Mouse (Mus musculus): Measurements from ENCODE around the gene Arl13a. TPM values are rescaled to one million over a fixed set of nuclear protein-coding genes. Genes with fewer than 3 reads are reported as not detected.
A peak's percentile ranks its signal among the peaks of the same experiment; 100 is the strongest.

Arl13a gene
- polyA plus RNA-seq, 1 experiment from 2014 or later, result not detected

DNA sequence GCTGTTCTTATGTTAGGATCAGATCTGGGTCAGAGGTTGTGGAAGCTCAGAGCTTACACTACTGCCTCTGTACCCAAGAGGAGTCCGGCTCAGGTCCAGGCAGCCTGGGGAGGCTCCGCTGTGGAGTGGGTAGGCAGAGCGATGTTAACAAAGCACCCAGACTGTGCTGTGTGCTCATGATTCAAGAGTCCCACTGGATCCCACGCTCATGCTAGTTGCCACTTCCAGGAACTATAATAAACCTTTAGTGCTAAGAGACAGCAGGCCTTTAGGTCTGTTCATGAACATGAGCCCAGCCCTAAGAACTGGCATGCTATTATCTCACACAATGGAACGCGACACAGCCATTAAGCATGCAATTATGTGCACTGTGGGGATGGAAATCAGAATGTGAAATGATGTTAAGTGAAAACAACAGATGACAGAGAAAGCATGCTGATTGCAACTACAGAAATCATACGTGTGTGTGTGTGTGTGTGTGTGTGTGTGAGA, 23.9 kb downstream of the Arl13a start:
- H3K27ac ChIP-seq, result no peak overlapping the region
- no peaks in the 10 kb centered on the region for H3K27me3 ChIP-seq
- H3K4me3 ChIP-seq (replicated peaks), result no peak overlapping the region
- H3K9ac ChIP-seq (replicated peaks), result no peak overlapping the region
- no peaks in the 10 kb centered on the region for H3K4me1 ChIP-seq (replicated peaks)
- ATAC-seq, result 0 out of 2 replicates have a peak, but pooled peaks have one; percentile 14
- no peak overlapping the region for H3K4me2 ChIP-seq (replicated peaks)
- no peaks in the 10 kb centered on the region for H3K9me3 ChIP-seq
- 76% methylated on average over 7 of the region's 7 CpGs for WGBS
- H3K36me3 ChIP-seq, result no peaks in the 10 kb centered on the region

DNA sequence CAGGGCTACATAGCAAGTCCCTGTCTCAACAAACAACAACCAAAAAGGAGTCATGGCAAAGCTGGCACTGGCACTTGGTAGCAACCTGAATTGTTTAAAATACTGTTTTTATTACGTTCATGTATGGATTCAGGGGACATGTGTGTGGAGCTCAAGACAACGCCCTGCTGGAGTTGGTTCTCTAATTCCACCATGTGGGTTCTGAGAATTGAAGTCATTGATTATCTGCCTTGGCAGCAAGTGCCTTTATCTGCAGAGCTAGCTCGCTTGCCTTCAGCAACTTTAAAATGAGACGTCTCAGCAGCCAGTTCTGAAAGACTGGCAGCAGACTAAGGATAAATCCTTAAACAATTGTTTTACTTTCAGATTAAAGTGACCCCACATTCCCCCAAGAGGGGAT, 30.9 kb downstream of the Arl13a start:
- Histone ChIP-seq H3K27me3 (no peaks in the 10 kb centered on the region), H3K27ac (no peak overlapping the region), H3K9ac (replicated peaks) (no peak overlapping the region), H3K9me3 (no peaks in the 10 kb centered on the region), H3K4me2 (replicated peaks) (no peak overlapping the region), H3K4me1 (replicated peaks) (no peaks in the 10 kb centered on the region), H3K4me3 (replicated peaks) (no peak overlapping the region), H3K36me3 (no peaks in the 10 kb centered on the region)
- WGBS, result 48% methylated on average over 4 of the region's 4 CpGs
- no peak for ATAC-seq

DNA sequence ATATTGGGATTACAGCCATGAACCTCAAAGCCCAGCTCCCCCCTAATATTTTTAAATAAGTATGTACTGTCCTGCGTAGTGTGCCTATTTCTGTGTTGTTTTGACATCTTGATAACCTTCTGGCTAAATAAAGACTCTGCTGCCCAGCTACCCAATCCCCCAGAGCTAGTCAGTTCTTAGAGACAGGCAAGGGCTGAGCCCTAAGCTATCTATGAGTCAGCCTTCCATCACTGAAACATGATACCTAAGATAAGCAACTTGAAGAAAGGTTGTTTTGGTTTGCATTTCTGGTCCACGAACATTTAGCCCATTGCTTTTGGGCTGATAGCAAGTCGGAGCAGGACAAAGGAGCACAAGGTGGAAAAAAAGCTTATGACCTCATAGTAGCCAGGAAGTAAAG, 33.3 kb downstream of the Arl13a start:
- WGBS, result 83% methylated on average over 3 of the region's 3 CpGs
- no peaks in the 10 kb centered on the region for H3K9me3 ChIP-seq
- H3K4me3 ChIP-seq (replicated peaks), result no peak overlapping the region

DNA sequence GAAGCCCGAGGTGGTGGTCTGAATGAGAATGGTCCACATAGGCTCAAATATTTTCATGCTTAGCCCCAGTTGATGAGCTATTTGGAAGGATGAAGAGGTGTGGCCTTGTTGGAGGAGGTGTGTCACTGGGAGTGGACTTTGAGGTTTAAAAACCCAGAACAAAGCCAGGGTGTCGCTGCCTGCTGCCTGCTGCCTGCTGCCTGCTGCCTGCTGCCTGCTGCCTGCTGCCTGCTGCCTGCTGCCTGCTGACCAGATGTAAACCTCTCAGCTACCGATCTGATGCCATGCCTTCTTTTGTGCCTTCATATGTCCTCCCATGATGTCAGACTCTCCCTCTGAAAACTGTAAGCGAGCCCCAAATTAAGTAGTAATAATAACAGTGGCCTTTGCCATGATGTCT, 34.6 kb downstream of the Arl13a start, which contains the start of gene Nox1:
Gene Nox1, minus strand, starts transcription at position 101 of the 400 bp plus-strand sequence.
- Histone ChIP-seq H3K9ac (replicated peaks) (no peak within 1 kb of the TSS), H3K9me3 (no peaks in the 10 kb centered on the region), H3K36me3 (no peaks in the 10 kb centered on the region), H3K27me3 (no peaks in the 10 kb centered on the region), H3K4me2 (replicated peaks) (no peak within 1 kb of the TSS), H3K4me3 (replicated peaks) (no peak within 1 kb of the TSS), H3K4me1 (replicated peaks) (no peaks in the 10 kb centered on the region), H3K27ac (no peak within 1 kb of the TSS)
- no peak for ATAC-seq
- WGBS, result 54% methylated on average over 4 of the region's 4 CpGs

More for the DNA sequence above, 33.3 kb downstream of the Arl13a start:
- Histone ChIP-seq H3K27me3 (no peaks in the 10 kb centered on the region), H3K27ac (no peak overlapping the region), H3K4me1 (replicated peaks) (no peaks in the 10 kb centered on the region), H3K36me3 (no peaks in the 10 kb centered on the region), H3K4me2 (replicated peaks) (no peak overlapping the region), H3K9ac (replicated peaks) (no peak overlapping the region)
- no peak for ATAC-seq

DNA sequence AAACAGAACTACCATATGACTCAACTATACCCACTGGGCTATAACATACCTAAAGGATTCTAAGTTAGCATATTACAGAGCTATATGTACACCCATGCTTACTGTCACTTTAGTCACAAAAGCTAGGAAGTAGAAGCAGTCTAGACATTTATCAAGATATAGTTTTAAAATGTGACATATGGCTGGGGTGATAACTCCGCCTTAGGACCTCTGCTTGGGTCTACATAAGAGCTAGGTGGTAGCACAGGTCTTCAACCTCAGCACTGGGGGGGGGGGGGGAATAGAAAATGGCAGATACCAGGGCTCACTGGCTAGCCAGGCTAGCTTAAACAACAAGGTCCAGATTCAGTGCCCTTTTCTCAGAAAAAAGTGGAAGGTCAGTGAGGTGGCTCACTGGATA, 45.7 kb downstream of the Arl13a start:
- H3K4me3 ChIP-seq (replicated peaks), result no peak overlapping the region

DNA sequence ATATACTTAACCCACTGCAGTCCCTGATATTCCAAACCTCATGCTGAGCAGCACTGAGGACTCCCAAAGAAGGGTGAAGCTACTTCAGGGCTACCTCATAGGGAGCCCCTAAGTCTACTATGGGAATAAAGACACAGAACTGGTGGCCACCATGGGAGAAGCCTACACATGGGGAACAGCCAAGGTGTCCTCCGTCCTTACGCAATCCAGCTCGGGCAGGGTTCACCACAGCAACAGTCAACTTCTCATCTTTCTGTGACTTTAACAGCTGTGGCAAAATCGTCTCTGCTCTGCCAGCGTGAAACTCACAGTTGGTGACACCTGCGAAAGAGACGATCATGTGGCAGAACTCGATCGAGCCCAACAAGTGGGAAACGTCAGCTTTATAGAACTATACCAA, 51.0 kb downstream of the Arl13a start:
- Histone ChIP-seq H3K27ac (no peak overlapping the region), H3K9me3 (no peaks in the 10 kb centered on the region), H3K4me2 (replicated peaks) (no peak overlapping the region), H3K27me3 (no peaks in the 10 kb centered on the region), H3K9ac (replicated peaks) (no peak overlapping the region), H3K4me3 (replicated peaks) (no peak overlapping the region), H3K4me1 (replicated peaks) (no peaks in the 10 kb centered on the region), H3K36me3 (no peaks in the 10 kb centered on the region)
- 96% methylated on average over 10 of the region's 10 CpGs for WGBS
- ATAC-seq, result no peak

More for the DNA sequence above, 45.7 kb downstream of the Arl13a start:
- Histone ChIP-seq H3K27me3 (no peaks in the 10 kb centered on the region), H3K9ac (replicated peaks) (no peak overlapping the region), H3K27ac (no peak overlapping the region), H3K9me3 (no peaks in the 10 kb centered on the region), H3K36me3 (no peaks in the 10 kb centered on the region), H3K4me1 (replicated peaks) (no peaks in the 10 kb centered on the region), H3K4me2 (replicated peaks) (no peak overlapping the region)
- WGBS, result 88% methylated on average over 1 of the region's 1 CpGs
- ATAC-seq, result no peak

DNA sequence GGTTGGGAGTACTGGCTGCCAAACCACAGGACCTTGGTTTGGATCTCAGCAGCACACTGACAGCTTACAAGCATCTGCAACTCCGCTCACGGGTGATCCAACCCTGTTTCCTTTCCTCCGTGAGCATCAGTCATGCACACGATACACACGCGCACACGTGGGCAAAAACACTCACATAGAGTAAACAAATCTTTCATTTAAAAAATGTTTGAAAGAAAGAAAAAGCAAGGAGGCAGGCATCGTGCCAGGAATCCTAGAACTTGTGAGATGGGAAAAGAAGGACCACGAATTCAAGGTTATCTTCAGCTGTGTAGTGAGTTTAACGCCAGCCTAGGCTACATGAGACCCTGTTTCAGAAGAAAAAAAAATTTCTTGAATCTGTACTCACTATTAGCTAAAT, 58.6 kb downstream of the Arl13a start:
- Histone ChIP-seq H3K9me3 (no peaks in the 10 kb centered on the region), H3K9ac (replicated peaks) (no peak overlapping the region), H3K36me3 (no peaks in the 10 kb centered on the region), H3K4me1 (replicated peaks) (no peaks in the 10 kb centered on the region), H3K27ac (no peak overlapping the region), H3K4me3 (replicated peaks) (no peak overlapping the region), H3K27me3 (no peaks in the 10 kb centered on the region), H3K4me2 (replicated peaks) (no peak overlapping the region)
- no peak for ATAC-seq
- 96% methylated on average over 10 of the region's 10 CpGs for WGBS

DNA sequence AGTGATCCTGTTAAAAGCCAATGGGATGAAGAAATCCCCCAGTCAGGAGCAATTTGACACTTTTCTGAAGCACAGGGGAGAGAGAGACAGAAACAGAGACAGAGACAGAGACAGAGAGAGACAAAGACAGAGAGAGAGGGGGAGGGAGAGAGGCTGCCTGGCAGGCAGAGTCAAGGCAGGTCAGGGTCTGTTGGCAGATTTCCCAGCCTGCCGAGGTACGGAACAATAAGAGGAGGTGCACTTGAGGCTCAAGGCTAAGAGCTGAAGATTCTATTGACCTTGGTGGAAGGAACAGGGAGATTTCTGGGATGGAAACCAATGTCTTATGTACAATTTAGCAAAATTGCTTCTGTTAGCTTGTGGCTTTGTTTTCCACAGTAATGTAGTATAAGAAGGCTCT, 60.9 kb downstream of the Arl13a start:
- Histone ChIP-seq H3K4me3 (replicated peaks) (no peak overlapping the region), H3K36me3 (no peaks in the 10 kb centered on the region), H3K9me3 (no peaks in the 10 kb centered on the region), H3K27me3 (no peaks in the 10 kb centered on the region), H3K27ac (no peak overlapping the region), H3K4me1 (replicated peaks) (no peaks in the 10 kb centered on the region), H3K9ac (replicated peaks) (no peak overlapping the region), H3K4me2 (replicated peaks) (no peak overlapping the region)
- 59% methylated on average over 2 of the region's 2 CpGs for WGBS
- ATAC-seq, result no peak

Other genes with a start within 250 kb of the Arl13a start
- gene Sytl4, start 205.7 kb upstream of the Arl13a start, polyA plus RNA-seq (2015; fragmentation: Nextera tagmentation; extraction: Ambion mirVana), result 0.39 and 0.59 TPM in 2 replicates
- 65.8 and 66.8 TPM in 2 replicates for gene Cstf2, start 128.3 kb upstream of the Arl13a start, polyA plus RNA-seq (2015; fragmentation: Nextera tagmentation; extraction: Ambion mirVana)
- gene Xkrx, start 25.4 kb upstream of the Arl13a start, polyA plus RNA-seq (2015; fragmentation: Nextera tagmentation; extraction: Ambion mirVana), result 0.31 and 0.44 TPM in 2 replicates
- 0.07 TPM in 1 of 2 replicates, not detected in the other for gene Nox1, start 34.5 kb downstream of the Arl13a start, polyA plus RNA-seq (2015; fragmentation: Nextera tagmentation; extraction: Ambion mirVana)
- 4.5 and 4.7 TPM in 2 replicates for gene Trmt2b, start 89.5 kb downstream of the Arl13a start, polyA plus RNA-seq (2015; fragmentation: Nextera tagmentation; extraction: Ambion mirVana)
- 93.6 and 94.8 TPM in 2 replicates for gene Tmem35a, start 107.7 kb downstream of the Arl13a start, polyA plus RNA-seq (2015; fragmentation: Nextera tagmentation; extraction: Ambion mirVana)
- 10.1 and 11.8 TPM in 2 replicates for gene Cenpi, start 120.6 kb downstream of the Arl13a start, polyA plus RNA-seq (2015; fragmentation: Nextera tagmentation; extraction: Ambion mirVana)
- gene Drp2, start 217.1 kb downstream of the Arl13a start, polyA plus RNA-seq (2015; fragmentation: Nextera tagmentation; extraction: Ambion mirVana), result 19.7 and 21.4 TPM in 2 replicates